Mouse (Mus musculus): ENCODE data around the gene Csf2. TPM values are rescaled to one million over a fixed set of nuclear protein-coding genes. Genes with fewer than 3 reads are reported as not detected.
"Not testable (repeated sequence)": the region's sequence is repeated elsewhere in the genome, so short reads cannot be mapped to it uniquely, and the experiment has no call there.

Gene Csf2
- total RNA-seq (2014; fragmentation: Nextera tagmentation), result not detected in 2 replicates
- total RNA-seq (2017), result 0.35 and 0.82 TPM in 2 replicates
- polyA plus RNA-seq (2012), result not detected in 2 replicates

DNA sequence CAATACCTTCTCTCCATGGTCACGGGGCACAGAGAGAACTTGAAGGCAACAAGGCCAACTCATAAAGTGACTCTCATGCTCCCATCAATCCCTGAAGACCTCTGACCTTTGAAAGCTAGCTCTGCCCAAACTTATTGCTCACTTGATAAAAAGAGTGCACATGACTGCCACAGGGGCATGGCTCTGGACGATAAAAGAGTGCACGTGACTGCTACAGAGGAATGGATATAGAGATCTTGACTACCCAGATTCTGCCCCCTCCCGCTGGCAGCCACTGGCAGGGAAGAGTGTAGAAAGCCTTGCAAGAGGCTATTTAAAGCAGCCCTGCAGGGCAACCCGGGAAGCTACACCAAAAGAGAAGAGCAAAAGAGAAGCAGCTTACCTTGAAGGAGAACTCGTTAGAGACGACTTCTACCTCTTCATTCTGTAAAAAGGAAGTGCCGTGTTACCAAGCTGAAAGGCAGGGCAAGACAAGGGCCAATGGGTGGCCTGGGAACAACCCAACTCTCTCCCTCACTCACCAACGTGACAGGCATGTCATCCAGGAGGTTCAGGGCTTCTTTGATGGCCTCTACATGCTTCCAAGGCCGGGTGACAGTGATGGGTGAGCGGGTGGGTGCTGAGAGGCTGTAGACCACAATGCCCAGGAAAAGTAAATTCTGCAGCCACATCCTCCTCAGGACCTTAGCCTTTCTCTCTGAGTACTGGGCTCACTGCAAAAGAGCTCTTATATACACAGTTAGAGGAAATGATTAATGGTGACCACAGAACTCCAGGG lies at the start of gene Csf2:
TSS of gene Csf2 (minus strand) at position 728 of the 778 bp plus-strand sequence.
- DNase-seq (ENCODE audit: low spot score) (no peak), ATAC-seq (ENCODE audit: extremely low read depth, insufficient number of reproducible peaks, low FRiP score, poor library complexity, severe bottlenecking) (no peak)
- H3K9me3 ChIP-seq (replicated peaks), result no peaks in the 10 kb centered on the region
- no peak for TF ChIP-seq GATA1 (IDR thresholded peaks at IDR 0.05; ENCODE audit: borderline replicate concordance, low read length)
- TF ChIP-seq POLR2AphosphoS5 (IDR thresholded peaks at IDR 0.05; ENCODE audit: insufficient replicate concordance, low read depth, low read length), result no peak
- TF ChIP-seq GATA2 (IDR thresholded peaks at IDR 0.05; ENCODE audit: borderline replicate concordance, low read depth, low read length), result no peak
- no peak for TF ChIP-seq TAL1 (conservative IDR thresholded peaks at IDR 0.05; ENCODE audit: low read depth, low read length)
- TF ChIP-seq CTCF (IDR thresholded peaks at IDR 0.05; ENCODE audit: low read depth, low read length), result no peak
- H3K36me3 ChIP-seq (replicated peaks), result no peaks in the 10 kb centered on the region
- no peaks in the 10 kb centered on the region for H3K4me1 ChIP-seq (ENCODE audit: insufficient read depth, low read depth, low read length)
- no peak within 1 kb of the TSS for H3K4me3 ChIP-seq (ENCODE audit: low read depth, low read length)
- H3K27me3 ChIP-seq (ENCODE audit: insufficient read depth, low read length), result no peaks in the 10 kb centered on the region

- ATAC-seq (ENCODE audit: extremely low read depth, insufficient number of reproducible peaks, low FRiP score, poor library complexity, severe bottlenecking) (no peak), DNase-seq (ENCODE audit: low spot score) (no peak)
- Histone ChIP-seq H3K9me3 (replicated peaks) (0 out of 2 replicates have a peak, but pooled peaks cover 3% of the 10 kb centered on the region), H3K36me3 (replicated peaks) (no peaks in the 10 kb centered on the region), H3K4me1 (ENCODE audit: insufficient read depth, low read depth, low read length) (no peaks in the 10 kb centered on the region), H3K27me3 (ENCODE audit: insufficient read depth, low read length) (peaks cover 2% of the 10 kb centered on the region; the same call in 1 of the 2 replicates), H3K4me3 (ENCODE audit: low read depth, low read length) (no peak overlapping the region)
- TF ChIP-seq GATA1 (IDR thresholded peaks at IDR 0.05; ENCODE audit: borderline replicate concordance, low read length) (no peak), POLR2AphosphoS5 (IDR thresholded peaks at IDR 0.05; ENCODE audit: insufficient replicate concordance, low read depth, low read length) (no peak), TAL1 (conservative IDR thresholded peaks at IDR 0.05; ENCODE audit: low read depth, low read length) (no peak), GATA2 (IDR thresholded peaks at IDR 0.05; ENCODE audit: borderline replicate concordance, low read depth, low read length) (no peak), CTCF (IDR thresholded peaks at IDR 0.05; ENCODE audit: low read depth, low read length) (no peak)
Measured at GRCm38 (mm10) chr11:54298777-54299176, 49.3 kb upstream of the Csf2 start.

DNA sequence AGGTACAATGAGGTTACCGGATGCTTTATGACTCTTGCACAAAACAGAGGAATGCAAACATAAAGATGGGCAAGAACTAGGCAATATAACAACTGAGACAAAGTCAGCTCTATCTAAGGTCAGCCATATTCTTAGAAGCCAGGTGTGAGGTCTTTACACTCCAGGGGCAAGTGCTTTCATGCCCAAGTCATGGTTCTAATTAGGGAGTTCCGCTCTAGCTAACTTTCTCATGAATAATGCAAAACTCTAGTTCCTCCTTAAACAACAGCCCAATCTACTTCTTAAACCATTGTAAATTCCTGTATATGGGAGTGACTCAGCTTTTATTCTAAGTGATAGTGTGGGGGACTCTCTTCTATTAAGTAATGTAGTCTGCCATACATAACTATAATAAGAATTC lies 48.0 kb upstream of the Csf2 start:
- DNase-seq (ENCODE audit: low spot score); H3K4me1 ChIP-seq (ENCODE audit: insufficient read depth, low read depth, low read length); H3K9me3 ChIP-seq (replicated peaks); H3K27me3 ChIP-seq (ENCODE audit: insufficient read depth, low read length); ATAC-seq (ENCODE audit: extremely low read depth, insufficient number of reproducible peaks, low FRiP score, poor library complexity, severe bottlenecking); H3K4me3 ChIP-seq (ENCODE audit: low read depth, low read length); H3K36me3 ChIP-seq (replicated peaks): not testable (repeated sequence)

DNA sequence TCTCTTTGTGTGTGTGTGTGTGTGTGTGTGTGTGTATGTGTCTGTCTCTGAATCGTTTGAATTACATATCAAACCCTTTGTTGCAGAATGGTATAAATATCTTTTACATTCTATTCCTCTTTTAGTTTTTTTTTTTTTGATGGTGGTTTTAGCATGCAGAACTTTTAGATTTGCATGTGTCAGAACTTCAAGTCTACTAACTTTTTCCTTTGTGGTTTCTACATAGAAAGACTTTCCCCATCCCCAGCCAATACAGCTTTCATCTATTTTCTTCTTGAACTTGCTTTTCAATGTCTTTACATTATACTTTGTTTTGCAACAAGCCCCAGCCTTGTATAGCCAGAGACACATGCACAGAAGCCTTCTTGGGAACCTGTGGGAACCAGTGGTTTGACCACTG lies 47.3 kb upstream of the Csf2 start:
- H3K36me3 ChIP-seq (replicated peaks), result no peaks in the 10 kb centered on the region
- ATAC-seq (ENCODE audit: extremely low read depth, insufficient number of reproducible peaks, low FRiP score, poor library complexity, severe bottlenecking), result no peak
- H3K4me3 ChIP-seq (ENCODE audit: low read depth, low read length), result no peak overlapping the region
- 0 out of 2 replicates have a peak, but pooled peaks cover 3% of the 10 kb centered on the region for H3K9me3 ChIP-seq (replicated peaks)
- DNase-seq (ENCODE audit: low spot score), result no peak
- H3K27me3 ChIP-seq (ENCODE audit: insufficient read depth, low read length), result no peaks in the 10 kb centered on the region
- no peak for TF ChIP-seq POLR2AphosphoS5 (IDR thresholded peaks at IDR 0.05; ENCODE audit: insufficient replicate concordance, low read depth, low read length)
- peaks cover 5% of the 10 kb centered on the region for H3K4me1 ChIP-seq (ENCODE audit: insufficient read depth, low read depth, low read length)

GRCm38 (mm10) chr11:54295971-54296370 lies 46.5 kb upstream of the Csf2 start:
- no peaks in the 10 kb centered on the region for H3K36me3 ChIP-seq (replicated peaks)
- H3K9me3 ChIP-seq (replicated peaks), result 0 out of 2 replicates have a peak, but pooled peaks cover 3% of the 10 kb centered on the region
- no peak for TF ChIP-seq TAL1 (conservative IDR thresholded peaks at IDR 0.05; ENCODE audit: low read depth, low read length)
- TF ChIP-seq GATA1 (IDR thresholded peaks at IDR 0.05; ENCODE audit: borderline replicate concordance, low read length), result no peak
- no peak for TF ChIP-seq POLR2AphosphoS5 (IDR thresholded peaks at IDR 0.05; ENCODE audit: insufficient replicate concordance, low read depth, low read length)
- TF ChIP-seq CTCF (IDR thresholded peaks at IDR 0.05; ENCODE audit: low read depth, low read length), result no peak
- no peak for TF ChIP-seq GATA2 (IDR thresholded peaks at IDR 0.05; ENCODE audit: borderline replicate concordance, low read depth, low read length)
- H3K4me3 ChIP-seq (ENCODE audit: low read depth, low read length), result no peak overlapping the region
- ATAC-seq (ENCODE audit: extremely low read depth, insufficient number of reproducible peaks, low FRiP score, poor library complexity, severe bottlenecking), result no peak
- H3K4me1 ChIP-seq (ENCODE audit: insufficient read depth, low read depth, low read length), result peaks cover 6% of the 10 kb centered on the region
- no peaks in the 10 kb centered on the region for H3K27me3 ChIP-seq (ENCODE audit: insufficient read depth, low read length)
- DNase-seq (ENCODE audit: low spot score), result no peak

GRCm38 (mm10) chr11:54293980-54294807 lies 44.7 kb upstream of the Csf2 start:
- no peak overlapping the region for H3K4me3 ChIP-seq (ENCODE audit: low read depth, low read length)
- H3K27me3 ChIP-seq (ENCODE audit: insufficient read depth, low read length), result no peaks in the 10 kb centered on the region
- H3K9me3 ChIP-seq (replicated peaks), result 0 out of 2 replicates have a peak, but pooled peaks cover 2% of the 10 kb centered on the region
- DNase-seq (ENCODE audit: low spot score) (no peak), ATAC-seq (ENCODE audit: extremely low read depth, insufficient number of reproducible peaks, low FRiP score, poor library complexity, severe bottlenecking) (no peak)
- no peaks in the 10 kb centered on the region for H3K36me3 ChIP-seq (replicated peaks)
- H3K4me1 ChIP-seq (ENCODE audit: insufficient read depth, low read depth, low read length), result peaks cover 6% of the 10 kb centered on the region
- TF ChIP-seq GATA2 (IDR thresholded peaks at IDR 0.05; ENCODE audit: borderline replicate concordance, low read depth, low read length), result no peak
- no peak for TF ChIP-seq GATA1 (IDR thresholded peaks at IDR 0.05; ENCODE audit: borderline replicate concordance, low read length)
- no peak for TF ChIP-seq POLR2AphosphoS5 (IDR thresholded peaks at IDR 0.05; ENCODE audit: insufficient replicate concordance, low read depth, low read length)
- TF ChIP-seq CTCF (IDR thresholded peaks at IDR 0.05; ENCODE audit: low read depth, low read length), result no peak
